Mouse (Mus musculus) kidney, embryonic 14.5 days (tissue): ENCODE data around the gene Cblb. TPM values are rescaled to one million over a fixed set of nuclear protein-coding genes. Genes with fewer than 3 reads are reported as not detected.
A peak's percentile ranks its signal among the peaks of the same experiment; 100 is the strongest.

Experiments
- ATAC-seq: fragments of 200-750 bp; cut with Nextera tagmentation; 2 replicates; pipeline ENCODE4 v1.8.0; 2017; ENCODE audit warnings: moderate number of reproducible peaks, mild to moderate bottlenecking, moderate TSS enrichment, moderate library complexity; ENCODE audit not compliant: low FRiP score, low TSS enrichment
- H3K27ac ChIP-seq: fragments of 300-500 bp; sonication (generic); 2 replicates; pipeline ENCODE4 v1.5.1; 2014; ENCODE audit warnings: low read depth, mild to moderate bottlenecking, low read length, moderate library complexity, mixed read lengths
- H3K27me3 ChIP-seq: fragments of 300-500 bp; sonication (generic); 2 replicates; pipeline ENCODE4 v1.6.1; 2014; ENCODE audit warnings: mild to moderate bottlenecking, low read length; ENCODE audit not compliant: control insufficient read depth, insufficient read depth
- H3K36me3 ChIP-seq: fragments of 300-500 bp; sonication (generic); 2 replicates; pipeline ENCODE4 v1.6.1; 2014; ENCODE audit warnings: low read length, mixed read lengths; ENCODE audit not compliant: control insufficient read depth, insufficient read depth
- H3K4me1 ChIP-seq: fragments of 300-500 bp; sonication (generic); 2 replicates; pipeline ENCODE4 v1.6.1; 2014; ENCODE audit warnings: low read length, mixed read lengths; ENCODE audit not compliant: control insufficient read depth, insufficient read depth
- H3K4me2 ChIP-seq: fragments of 300-500 bp; sonication (generic); replicated peaks from 2 replicates; pipeline ENCODE4 v1.6.1; 2014; ENCODE audit warnings: low read depth, mild to moderate bottlenecking, low read length
- H3K4me3 ChIP-seq: fragments of 300-500 bp; sonication (generic); 2 replicates; pipeline ENCODE4 v1.5.1; 2014; ENCODE audit warnings: mild to moderate bottlenecking, low read length
- H3K9ac ChIP-seq: fragments of 300-500 bp; sonication (generic); 2 replicates; pipeline ENCODE4 v1.6.1; 2014; ENCODE audit warnings: low read depth, mild to moderate bottlenecking, low read length, moderate library complexity
- H3K9me3 ChIP-seq: fragments of 300-500 bp; sonication (generic); 2 replicates; pipeline ENCODE4 v1.6.1; 2016; ENCODE audit warnings: low read length; ENCODE audit not compliant: control insufficient read depth
- WGBS: fragments of 180-500 bp; shearing (Covaris S2); extraction: QIAGEN DNeasy Blood & Tissue Kit; methylation state at CpG from one replicate; pipeline ENCODE4 v1.1.7; 2014; 5-methylcytosine and 5-hydroxymethylcytosine counted together
- polyA plus RNA-seq: library from polyadenylated mRNA; unstranded; fragments of >200 nt; fragmentation: Nextera tagmentation; extraction: Ambion mirVana; gene quantifications from 2 replicates; pipeline ENCODE4 v1.2.1, GENCODE M21; 2014

Cblb gene
- polyA plus RNA-seq, 1 experiment from 2014 or later: 27.2 TPM

DNA sequence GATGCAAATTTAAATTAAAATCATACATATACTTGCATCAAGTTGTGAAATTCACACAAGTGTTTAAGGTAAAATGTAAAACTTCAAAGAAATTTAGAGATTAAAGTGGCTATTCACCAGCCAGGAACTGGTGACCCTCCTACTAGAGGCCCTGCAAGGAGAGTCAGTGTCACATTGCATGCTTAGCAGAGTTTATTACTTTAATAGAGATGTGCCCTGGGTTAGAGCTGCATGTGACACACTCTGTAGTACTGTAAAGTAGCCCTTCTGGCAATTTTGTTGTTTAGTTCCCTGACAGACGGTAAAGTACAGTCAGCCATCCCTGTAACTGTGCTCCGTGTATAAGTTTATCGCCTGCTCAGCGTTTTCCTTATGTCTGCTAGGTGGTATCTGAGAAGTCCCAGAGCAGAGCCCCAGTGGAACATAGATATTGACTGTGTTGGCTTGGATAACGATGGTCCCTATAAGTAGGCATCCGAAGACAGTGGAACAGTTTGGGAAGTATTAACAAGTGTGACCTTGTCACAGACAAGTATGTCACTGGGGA, 129.0 kb downstream of the Cblb start:
- H3K36me3 ChIP-seq: peaks cover 16% of the 10 kb centered on the region

DNA sequence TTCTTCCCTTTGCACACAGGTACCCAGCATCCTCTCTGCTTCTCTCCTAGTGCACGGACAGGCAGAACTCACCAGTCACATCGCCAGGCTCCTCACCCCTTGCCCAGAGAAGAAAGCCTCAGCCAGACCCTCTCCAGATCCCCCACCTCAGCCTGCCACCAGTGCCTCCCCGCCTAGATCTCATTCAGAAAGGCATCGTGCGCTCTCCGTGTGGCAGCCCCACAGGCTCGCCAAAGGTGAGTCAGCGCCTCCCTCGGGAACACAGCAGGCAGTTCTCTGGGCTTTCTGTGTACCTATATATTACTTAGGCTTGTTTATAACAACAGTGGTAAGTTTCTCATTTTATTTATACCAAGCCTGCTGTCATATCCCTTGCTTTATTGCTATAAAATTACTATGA, 133.2 kb downstream of the Cblb start:
- WGBS: 88% methylated on average over 9 of the region's 9 CpGs
- no peak overlapping the region for H3K4me3 ChIP-seq
- no peak overlapping the region for H3K9ac ChIP-seq
- H3K27ac ChIP-seq: no peak overlapping the region
- peaks cover 21% of the 10 kb centered on the region for H3K36me3 ChIP-seq
- H3K27me3 ChIP-seq: no peaks in the 10 kb centered on the region
- no peak overlapping the region for H3K4me2 ChIP-seq
- no peaks in the 10 kb centered on the region for H3K4me1 ChIP-seq
- no peak for ATAC-seq
- H3K9me3 ChIP-seq: no peaks in the 10 kb centered on the region

More for the DNA sequence above, 129.0 kb downstream of the Cblb start:
- no peaks in the 10 kb centered on the region for H3K27me3 ChIP-seq
- H3K27ac ChIP-seq: no peak overlapping the region
- 87% methylated on average over 6 of the region's 6 CpGs for WGBS
- H3K4me1 ChIP-seq: no peaks in the 10 kb centered on the region
- no peak for ATAC-seq
- H3K9me3 ChIP-seq: no peaks in the 10 kb centered on the region
- H3K4me2 ChIP-seq: no peak overlapping the region
- no peak overlapping the region for H3K9ac ChIP-seq
- no peak overlapping the region for H3K4me3 ChIP-seq

DNA sequence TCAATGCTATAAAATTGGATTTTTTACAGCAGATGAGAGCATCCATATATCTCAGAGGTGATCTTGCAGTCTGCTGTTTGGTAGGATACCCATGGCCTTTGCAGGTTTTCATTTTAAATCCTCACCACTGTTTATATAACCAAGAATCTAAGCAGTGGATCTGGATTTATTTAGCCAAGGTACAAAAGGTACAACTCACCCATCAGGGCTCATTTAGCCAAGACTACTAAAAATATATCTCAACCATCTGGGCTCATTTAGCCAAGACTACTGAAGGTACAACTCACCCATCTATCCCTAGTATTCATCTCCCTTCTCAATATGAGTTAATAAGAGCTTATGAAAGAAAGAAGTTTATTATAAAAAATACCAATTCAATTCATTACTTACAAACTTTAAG, 142.2 kb downstream of the Cblb start:
- no peak overlapping the region for H3K4me2 ChIP-seq
- peaks cover 15% of the 10 kb centered on the region for H3K36me3 ChIP-seq
- H3K9me3 ChIP-seq: no peaks in the 10 kb centered on the region

DNA sequence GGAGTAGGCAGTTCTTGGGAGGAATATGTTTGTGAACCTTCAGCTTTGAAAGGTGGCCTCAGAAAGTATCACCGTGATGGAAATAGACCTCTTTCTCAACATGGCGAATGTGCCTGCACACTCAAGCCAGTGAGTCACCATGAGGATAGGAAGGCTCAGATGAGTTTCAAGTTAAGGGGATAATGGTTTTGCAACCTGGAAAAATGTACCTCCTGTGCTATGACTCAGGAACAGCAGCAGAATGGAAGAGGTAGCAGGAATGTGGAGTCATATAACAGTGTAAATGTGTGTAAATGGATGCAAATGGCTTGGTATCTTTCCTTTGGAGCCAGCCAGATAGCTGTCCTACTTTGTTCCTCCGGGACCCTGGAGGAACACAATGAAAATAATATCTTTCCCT, 148.8 kb downstream of the Cblb start:
- no peaks in the 10 kb centered on the region for H3K9me3 ChIP-seq
- no peak for ATAC-seq
- H3K9ac ChIP-seq: no peak overlapping the region
- H3K36me3 ChIP-seq: peaks cover 8% of the 10 kb centered on the region; the same call in 1 of the 2 replicates
- H3K4me2 ChIP-seq: no peak overlapping the region
- H3K27me3 ChIP-seq: no peaks in the 10 kb centered on the region
- no peaks in the 10 kb centered on the region for H3K4me1 ChIP-seq
- no peak overlapping the region for H3K27ac ChIP-seq
- no peak overlapping the region for H3K4me3 ChIP-seq
- WGBS: 95% methylated on average over 3 of the region's 3 CpGs

More for the DNA sequence above, 142.2 kb downstream of the Cblb start:
- Histone ChIP-seq H3K27me3 (no peaks in the 10 kb centered on the region), H3K9ac (no peak overlapping the region), H3K4me1 (no peaks in the 10 kb centered on the region), H3K27ac (no peak overlapping the region), H3K4me3 (no peak overlapping the region)
- ATAC-seq: no peak

DNA sequence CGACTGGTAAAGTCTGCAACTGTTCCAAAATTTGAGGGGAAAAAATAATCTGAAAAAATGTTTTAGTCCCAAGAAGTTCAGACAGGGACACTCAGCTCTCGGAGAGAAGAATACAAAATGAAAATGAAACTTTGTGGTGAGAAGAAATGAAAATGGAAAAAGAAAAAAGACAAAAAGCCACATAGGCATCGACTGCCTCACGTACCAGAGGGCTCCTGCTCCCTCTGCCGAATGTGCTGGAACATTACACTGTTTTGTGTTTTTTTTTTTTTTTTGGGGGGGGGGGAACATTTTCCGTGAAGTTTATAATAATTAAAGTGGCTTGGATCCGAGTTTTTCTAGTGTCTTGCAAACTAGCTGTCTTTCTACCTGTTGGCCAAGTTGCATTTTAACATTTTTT, 151.0 kb downstream of the Cblb start:
- peaks cover 20% of the 10 kb centered on the region; the same call in 1 of the 2 replicates for H3K36me3 ChIP-seq
- no peaks in the 10 kb centered on the region for H3K4me1 ChIP-seq
- H3K4me3 ChIP-seq: no peak overlapping the region
- no peaks in the 10 kb centered on the region for H3K9me3 ChIP-seq
- no peak for ATAC-seq
- 82% methylated on average over 7 of the region's 7 CpGs for WGBS
- H3K4me2 ChIP-seq: no peak overlapping the region
- H3K27ac ChIP-seq: no peak overlapping the region
- no peaks in the 10 kb centered on the region for H3K27me3 ChIP-seq
- H3K9ac ChIP-seq: no peak overlapping the region

DNA sequence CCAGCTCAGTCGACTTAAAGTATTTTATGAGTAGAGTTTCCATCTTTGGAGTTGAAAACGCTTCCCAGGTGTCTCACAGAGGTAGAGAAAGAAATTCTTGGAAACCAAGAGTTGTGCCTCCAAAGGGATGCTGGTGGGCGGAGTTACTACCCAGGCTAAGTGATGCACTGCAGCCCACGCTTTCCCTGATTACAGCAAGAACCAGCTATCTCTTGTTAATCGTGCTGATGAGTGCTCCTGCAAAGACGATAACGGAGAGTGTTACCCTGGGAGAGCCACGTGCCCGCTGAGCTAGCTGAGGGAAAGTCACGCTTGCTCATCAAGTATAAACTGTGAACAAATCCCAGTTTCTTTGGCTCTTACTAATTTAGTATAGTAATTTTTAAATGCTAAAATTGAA, 153.3 kb downstream of the Cblb start:
- peaks cover 33% of the 10 kb centered on the region for H3K36me3 ChIP-seq
- no peak overlapping the region for H3K4me3 ChIP-seq
- H3K9ac ChIP-seq: no peak overlapping the region
- H3K9me3 ChIP-seq: no peaks in the 10 kb centered on the region
- no peak overlapping the region for H3K4me2 ChIP-seq
- ATAC-seq: no peak
- WGBS: 93% methylated on average over 10 of the region's 10 CpGs
- no peaks in the 10 kb centered on the region for H3K4me1 ChIP-seq
- no peaks in the 10 kb centered on the region for H3K27me3 ChIP-seq
- no peak overlapping the region for H3K27ac ChIP-seq

DNA sequence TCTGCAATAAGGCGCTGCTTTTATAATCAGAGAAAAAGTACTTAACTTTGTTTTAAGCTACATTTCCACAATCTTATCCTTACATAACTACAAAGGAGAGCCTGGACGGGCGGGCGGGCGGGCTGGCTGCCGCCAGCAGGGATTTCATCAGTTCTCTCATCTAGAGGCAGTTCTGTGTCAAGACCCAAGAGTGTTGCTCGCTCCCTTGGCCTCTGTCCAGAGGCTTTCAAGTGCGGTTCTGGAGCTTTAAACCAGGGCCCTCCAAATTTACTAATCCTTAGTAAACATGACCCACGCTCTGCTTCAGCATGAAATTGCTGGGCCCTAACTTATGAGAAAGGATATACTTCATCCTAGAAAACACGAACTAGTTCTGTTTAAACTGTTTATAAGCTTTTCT, 155.7 kb downstream of the Cblb start:
- Histone ChIP-seq H3K9ac (no peak overlapping the region), H3K27me3 (no peaks in the 10 kb centered on the region), H3K36me3 (peaks cover 53% of the 10 kb centered on the region), H3K9me3 (no peaks in the 10 kb centered on the region), H3K4me3 (no peak overlapping the region), H3K4me2 (no peak overlapping the region), H3K4me1 (no peaks in the 10 kb centered on the region), H3K27ac (no peak overlapping the region)
- no peak for ATAC-seq
- WGBS: 60% methylated on average over 10 of the region's 10 CpGs

DNA sequence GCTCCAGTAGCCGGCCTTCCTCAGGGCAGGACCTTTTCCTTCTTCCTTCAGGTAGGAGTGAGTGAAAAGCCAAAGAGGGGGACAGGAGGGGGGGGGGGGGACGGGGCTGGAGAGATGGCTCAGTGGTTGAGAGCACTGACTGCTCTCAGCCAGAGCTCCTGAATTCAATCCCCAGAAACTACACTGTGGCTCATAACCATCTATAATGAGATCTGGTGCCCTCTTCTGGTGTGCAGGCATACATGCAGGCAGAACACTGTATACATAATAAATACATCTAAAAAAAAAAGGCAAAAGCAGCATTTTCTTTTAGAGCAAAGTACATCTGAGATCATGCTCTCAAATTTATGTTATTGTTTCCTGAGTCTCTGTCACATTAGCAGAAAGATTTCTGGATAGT, 158.1 kb downstream of the Cblb start:
- H3K36me3 ChIP-seq: peaks cover 60% of the 10 kb centered on the region
- H3K4me2 ChIP-seq: no peak overlapping the region
- no peak overlapping the region for H3K27ac ChIP-seq
- H3K9ac ChIP-seq: no peak overlapping the region
- ATAC-seq: 0 out of 2 replicates have a peak, but pooled peaks have one; percentile 52
- no peak overlapping the region for H3K4me3 ChIP-seq
- WGBS: 57% methylated on average over 1 of the region's 2 CpGs
- no peaks in the 10 kb centered on the region for H3K9me3 ChIP-seq
- no peaks in the 10 kb centered on the region for H3K4me1 ChIP-seq
- H3K27me3 ChIP-seq: no peaks in the 10 kb centered on the region

DNA sequence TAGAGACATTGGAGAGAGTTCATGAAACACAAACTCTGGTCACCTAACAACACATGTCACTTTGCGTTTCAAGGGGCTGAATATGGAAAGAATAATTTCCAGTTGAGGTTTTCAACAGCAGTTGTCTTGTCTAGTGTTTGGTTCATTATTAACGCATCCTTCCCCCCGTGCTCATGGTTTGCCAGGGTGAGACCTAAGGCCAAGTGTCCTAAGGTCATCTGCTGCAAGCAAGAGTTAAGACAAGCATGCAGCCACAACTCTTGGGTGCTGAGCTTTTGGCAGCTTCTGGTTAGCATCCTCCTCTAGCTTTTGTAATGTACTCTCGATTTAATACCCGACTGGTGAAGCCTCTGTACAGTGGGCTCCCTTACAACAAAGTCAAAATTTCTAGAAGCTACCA, 159.7 kb downstream of the Cblb start:
- Histone ChIP-seq H3K4me1 (no peaks in the 10 kb centered on the region), H3K36me3 (peaks cover 65% of the 10 kb centered on the region), H3K9ac (no peak overlapping the region), H3K9me3 (no peaks in the 10 kb centered on the region), H3K4me2 (no peak overlapping the region), H3K4me3 (no peak overlapping the region), H3K27ac (no peak overlapping the region), H3K27me3 (no peaks in the 10 kb centered on the region)
- no peak for ATAC-seq
- WGBS: 84% methylated on average over 5 of the region's 5 CpGs
